Mouse (Mus musculus) common myeloid progenitor, adult 5-6 weeks (primary cell): ENCODE results near the gene Dnah6. TPM values are rescaled to one million over a fixed set of nuclear protein-coding genes. Genes with fewer than 3 reads are reported as not detected.

Experiments used
- ATAC-seq: replicated peaks from 2 replicates; pipeline ENCODE4 v1.8.0; 2016; ENCODE audit warnings: low read depth, mild to moderate bottlenecking, moderate TSS enrichment, inconsistent platforms; ENCODE audit not compliant: poor library complexity, severe bottlenecking
- total RNA-seq: library from RNA; stranded (forward); fragments of 200-1000, 187-1606 nt; gene quantifications from 2 replicates; pipeline ENCODE4 v1.2.3, GENCODE M21; 2017

Gene Dnah6
- total RNA-seq: under 0.01 TPM in 1 of 2 replicates, not detected in the other

DNA sequence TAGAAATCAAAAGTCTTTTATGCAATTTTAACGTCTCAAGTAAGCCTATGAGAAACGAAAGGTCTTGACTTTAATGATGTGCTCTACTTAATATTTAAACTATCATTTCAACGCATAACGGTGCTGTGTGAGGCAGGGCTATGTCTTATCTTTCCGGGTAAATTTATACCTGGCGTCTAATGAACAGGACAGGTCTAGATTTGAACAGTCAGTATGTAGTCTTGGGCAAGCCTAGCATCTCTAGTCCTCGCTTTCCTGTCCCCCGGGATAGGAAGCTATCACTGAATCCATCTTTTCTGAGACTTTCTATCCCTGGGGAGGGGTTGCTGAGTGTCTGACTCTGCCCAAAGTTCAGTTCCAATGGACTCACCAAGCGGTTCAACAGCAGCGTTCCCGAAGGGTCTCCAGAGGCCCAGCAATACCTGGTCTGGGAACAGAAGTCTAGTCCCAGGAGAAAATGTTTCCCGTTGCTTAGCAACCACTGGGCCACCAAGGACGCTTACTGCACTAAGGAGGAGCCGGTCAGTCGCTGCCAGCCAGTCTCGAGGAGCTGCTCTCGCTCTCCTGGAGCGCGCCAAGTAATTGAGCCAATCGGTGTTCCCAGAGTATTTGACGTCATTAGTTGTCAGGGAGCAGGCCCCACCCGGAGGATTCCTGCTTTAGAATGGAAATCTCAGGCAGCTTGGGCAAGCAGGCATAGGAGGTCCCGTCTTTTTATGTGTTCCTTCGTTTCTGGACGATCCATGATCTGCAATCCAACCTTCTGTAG, at the start of gene Dnah6:
Dnah6 (minus strand) TSS at position 463 of the 769 bp plus-strand sequence.
- peak; percentile 99 for ATAC-seq

DNA sequence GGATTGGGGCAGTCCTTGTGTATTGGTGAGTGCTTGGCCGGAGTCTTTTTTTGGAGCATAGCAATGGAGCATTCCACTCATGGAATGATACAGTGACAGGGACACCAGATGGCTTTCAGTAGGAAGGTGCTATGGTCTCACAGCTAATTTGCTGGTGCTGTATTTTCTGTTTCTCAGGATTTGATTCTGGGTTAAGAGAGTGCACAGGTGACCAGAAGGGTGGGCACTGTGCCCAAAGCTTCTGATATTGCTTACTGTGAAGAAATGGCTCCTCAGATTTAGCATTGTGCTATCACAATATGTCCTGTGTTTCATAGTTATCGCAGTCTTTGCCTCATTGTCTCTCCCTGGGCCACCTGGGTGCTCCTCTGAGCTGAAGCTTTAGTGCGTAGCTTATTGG, 47.9 kb upstream of the Dnah6 start:
- ATAC-seq: no peak

GRCm38 (mm10) chr6:73267738-73268311, 46.4 kb upstream of the Dnah6 start:
- ATAC-seq: no peak

GRCm38 (mm10) chr6:73264801-73265200, 43.4 kb upstream of the Dnah6 start:
- ATAC-seq: no peak

DNA sequence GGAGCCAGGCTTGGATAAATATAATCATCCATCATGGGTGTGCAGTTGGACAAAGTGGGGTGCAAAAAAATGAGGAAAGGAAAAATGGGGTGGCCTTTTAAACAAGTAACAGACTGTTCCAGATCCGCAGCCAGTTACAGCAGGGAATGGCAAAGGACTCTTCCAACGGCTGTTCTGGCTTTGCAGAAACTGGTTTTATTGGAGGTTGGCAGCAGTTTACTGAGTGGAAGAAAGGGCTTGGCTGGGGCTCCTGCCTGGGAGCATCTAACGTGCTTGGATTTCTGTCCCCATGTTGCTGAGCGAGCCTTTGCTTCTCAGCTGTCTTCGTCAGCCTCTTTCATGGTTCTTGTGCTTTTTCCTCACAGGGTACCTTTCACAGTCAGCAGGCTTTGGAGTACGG, 38.7 kb upstream of the Dnah6 start:
- ATAC-seq: no peak

- no peak for ATAC-seq
Observed at GRCm38 (mm10) chr6:73257068-73257467, 35.6 kb upstream of the Dnah6 start.

GRCm38 (mm10) chr6:73254307-73255228, 33.1 kb upstream of the Dnah6 start:
- peak; percentile 88 for ATAC-seq

DNA sequence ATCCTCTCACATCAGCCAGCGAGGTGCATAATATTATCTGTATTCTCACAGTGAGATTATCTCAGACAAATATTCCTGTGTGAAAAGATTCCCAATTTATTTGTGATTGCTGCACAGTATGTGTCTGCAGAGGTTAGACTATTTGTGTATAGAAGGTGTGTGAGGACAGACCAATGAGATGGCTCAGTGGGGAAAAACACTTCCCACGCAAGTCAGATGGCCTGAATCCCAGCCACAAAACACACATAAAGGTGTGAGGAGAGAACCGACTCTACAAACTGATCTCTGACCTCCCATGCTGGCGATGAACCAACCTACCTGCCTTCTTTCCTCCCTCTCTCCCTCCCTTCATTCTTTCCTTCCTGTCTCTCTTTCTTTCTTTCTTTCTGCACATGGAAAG, 32.1 kb upstream of the Dnah6 start:
- ATAC-seq: no peak

GRCm38 (mm10) chr6:73253006-73253405, 31.6 kb upstream of the Dnah6 start:
- ATAC-seq: no peak

DNA sequence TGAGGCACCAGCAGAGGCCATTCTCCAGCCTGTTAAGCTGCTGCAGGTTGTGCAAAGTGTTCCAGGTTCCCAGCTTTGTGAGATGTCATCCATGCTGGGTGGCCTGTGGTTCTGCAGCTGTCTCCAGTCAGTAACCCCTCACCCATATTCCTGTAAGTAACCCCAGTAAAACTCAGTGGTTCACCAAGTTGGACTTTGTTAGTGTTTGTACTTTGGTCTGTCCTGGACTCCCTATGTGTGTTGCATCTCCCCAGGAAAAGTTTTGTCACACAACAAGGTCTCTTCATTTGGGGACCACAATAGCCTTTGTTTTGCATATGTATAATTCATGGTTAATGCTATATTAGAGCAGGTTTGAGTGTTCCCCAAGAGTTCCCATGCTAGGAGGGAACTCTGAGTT, 30.9 kb upstream of the Dnah6 start:
- no peak for ATAC-seq

- ATAC-seq: no peak
Observed at GRCm38 (mm10) chr6:73251336-73251735, 29.9 kb upstream of the Dnah6 start.

- no peak for ATAC-seq
Observed at GRCm38 (mm10) chr6:73249851-73250250, 28.4 kb upstream of the Dnah6 start.

DNA sequence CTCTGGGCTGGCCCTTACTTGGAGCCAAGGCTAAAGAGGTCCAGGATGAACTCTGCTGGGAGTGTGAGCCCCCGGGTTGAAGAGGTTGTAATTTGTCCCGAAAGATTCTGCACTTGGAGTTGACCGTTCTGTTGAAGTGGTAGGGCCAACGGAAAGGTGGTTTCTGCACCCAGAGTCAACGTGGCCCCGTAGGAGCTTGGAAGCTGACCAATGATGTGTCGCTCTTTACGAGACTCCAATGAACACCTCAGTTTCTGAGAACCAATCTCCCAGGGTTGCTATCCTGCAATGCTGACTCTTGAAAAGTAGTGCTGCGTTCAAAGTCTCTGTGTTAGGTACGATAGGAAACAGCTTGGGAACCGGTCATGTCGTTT, 27.6 kb upstream of the Dnah6 start:
- peak; percentile 10; the same call in 1 of the 2 replicates for ATAC-seq

DNA sequence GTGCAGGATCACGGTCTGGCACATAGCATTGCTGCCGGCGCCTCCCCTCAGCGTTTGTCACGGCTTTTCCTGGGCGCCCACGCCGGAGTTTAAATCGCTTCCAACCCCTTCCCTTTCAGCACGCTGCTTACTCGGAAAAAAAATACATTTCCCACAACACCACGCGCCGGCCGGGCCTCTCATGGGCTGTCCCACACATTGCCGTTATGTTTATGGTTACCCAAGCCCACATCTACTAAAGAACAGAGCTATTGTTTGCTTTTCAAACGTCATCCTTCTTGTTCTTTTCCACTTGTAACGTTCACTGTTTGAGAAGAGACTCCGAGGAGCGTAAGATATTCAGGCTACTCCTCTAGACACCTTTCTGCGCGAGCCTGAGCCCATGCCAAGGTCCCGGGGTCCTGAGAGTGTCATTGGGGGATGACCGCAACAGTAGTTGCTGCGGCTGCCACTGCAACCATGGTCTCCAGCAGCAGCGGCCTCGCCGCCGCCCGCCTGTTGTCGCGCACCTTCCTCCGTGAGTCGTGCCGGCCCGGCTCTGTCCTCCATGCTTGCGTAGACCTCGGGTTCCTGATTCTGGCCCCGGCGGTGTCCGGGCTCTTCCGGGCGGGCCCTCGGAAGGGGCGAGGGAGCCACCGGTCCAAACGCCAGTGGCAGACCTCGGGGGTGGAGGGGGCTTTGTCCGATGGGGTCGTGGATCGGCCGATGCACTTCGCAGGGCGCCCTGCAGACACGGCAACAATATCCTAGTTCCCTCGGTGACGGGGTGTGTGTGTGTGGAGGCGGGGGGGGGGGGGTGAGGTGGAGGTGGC, 27.0 kb upstream of the Dnah6 start, which contains the start of gene Suclg1:
Suclg1 (plus strand) TSS at position 146 of the 812 bp plus-strand sequence.
- ATAC-seq: peak; percentile 94

GRCm38 (mm10) chr6:73247452-73247851, 26.0 kb upstream of the Dnah6 start:
- ATAC-seq: no peak

DNA sequence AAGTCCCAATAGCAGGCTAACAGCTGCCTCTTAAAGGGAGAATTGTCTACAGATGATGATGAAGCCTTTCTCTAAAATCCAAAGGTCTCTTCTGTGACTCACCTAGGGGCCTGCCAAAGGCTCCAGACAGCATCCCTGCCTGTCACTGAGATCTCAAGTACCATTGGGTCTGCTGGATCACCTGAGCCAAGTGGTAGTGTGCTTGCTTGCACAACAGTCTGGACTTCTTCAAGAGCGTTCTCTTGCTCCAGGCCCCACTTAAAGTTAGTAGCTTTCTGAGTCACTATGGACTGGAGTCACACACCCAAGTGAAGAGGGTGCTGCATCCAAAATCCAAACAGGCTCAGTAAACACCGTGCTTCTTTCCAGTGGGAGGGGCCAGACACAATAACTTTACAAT, 25.4 kb upstream of the Dnah6 start:
- ATAC-seq: no peak

GRCm38 (mm10) chr6:73235650-73236049, 14.2 kb upstream of the Dnah6 start:
- no peak for ATAC-seq

GRCm38 (mm10) chr6:73234302-73234900, 12.9 kb upstream of the Dnah6 start:
- ATAC-seq: no peak

DNA sequence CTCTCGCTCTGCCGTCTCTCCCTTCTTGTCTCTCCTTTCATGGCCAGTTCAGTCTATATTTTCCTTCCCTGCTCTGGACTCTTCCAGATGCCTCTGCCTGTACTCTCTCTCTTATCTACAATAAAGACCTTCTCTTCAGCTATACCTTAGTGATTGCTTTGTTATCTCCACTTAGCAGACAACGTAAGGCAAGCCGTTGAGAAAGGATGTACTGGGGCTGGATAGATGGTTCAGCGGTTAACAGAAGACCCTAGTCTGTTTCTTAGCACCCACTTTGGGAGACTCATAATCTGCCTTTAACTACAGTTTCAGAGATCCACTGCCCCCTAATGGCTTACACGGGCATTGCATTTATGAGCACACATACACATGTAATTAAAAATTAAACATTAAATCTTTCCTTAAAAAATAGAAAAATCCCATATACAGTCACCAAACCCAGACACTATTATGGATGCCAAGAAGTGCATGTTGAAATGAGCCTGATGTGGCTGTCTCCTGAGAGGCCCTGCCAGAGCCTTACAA, 11.8 kb upstream of the Dnah6 start:
- peak; percentile 30; the same call in 1 of the 2 replicates for ATAC-seq
